In the genomic region with DNA sequence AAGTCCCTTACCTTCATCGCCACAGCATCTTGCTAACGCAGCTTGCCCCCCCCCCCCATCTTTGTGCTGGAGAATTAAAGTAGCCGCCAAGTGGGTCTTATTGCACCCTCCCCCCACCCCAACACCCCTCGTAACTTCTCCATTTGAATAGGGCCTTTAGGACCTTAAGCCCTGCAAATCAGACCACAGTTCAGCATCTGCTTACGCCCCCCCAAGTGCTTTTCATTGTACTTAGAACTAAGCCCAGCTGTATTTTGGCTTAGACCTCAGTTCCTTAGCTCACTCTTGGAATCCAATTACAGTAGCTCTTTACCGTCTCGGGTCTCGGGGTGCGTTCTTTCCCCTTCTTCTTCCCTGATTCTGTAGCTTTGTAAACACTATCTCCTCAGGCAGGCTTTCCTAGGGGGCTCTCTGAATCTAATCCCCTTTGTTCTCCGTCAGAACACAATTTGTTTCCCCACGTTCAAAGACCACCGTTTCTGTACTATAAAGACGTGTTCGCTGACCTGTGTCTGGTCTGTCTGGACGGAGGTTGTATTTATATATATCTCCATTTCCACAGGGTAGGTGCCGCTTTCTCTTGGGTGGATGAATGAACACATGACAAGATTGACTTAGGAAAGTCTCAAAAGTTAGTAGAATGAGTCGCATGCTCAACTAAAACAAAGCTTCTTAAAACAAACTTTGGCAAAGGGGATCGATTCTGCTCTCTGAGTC, we compare ENCODE assay signal across 9 mouse cellular contexts.
DNase-seq lines count a peak whose midpoint lies in the region; ATAC-seq and TF ChIP-seq lines count a peak whose summit lies in the region.
"Had no signal": no experiment of that assay in that cellular context is flagged by ENCODE, and none has a peak within 500 bp of the region (broad histone marks: within the 10 kb centered on the region; RNA-seq: fewer than 3 reads in every experiment).

No protein-coding gene starts in this region.

- no peaks in the 10 kb centered on the region for H3K36me3 ChIP-seq in lung, embryonic 16.5 days (ENCODE audit: control insufficient read depth, insufficient read depth, low read length)
- no peaks in the 10 kb centered on the region for H3K36me3 ChIP-seq in forebrain, embryonic 14.5 days (ENCODE audit: control insufficient read depth, insufficient read depth, low read length)
- no peaks in the 10 kb centered on the region for H3K36me3 ChIP-seq in limb, embryonic 13.5 days
- H3K36me3 ChIP-seq in stomach, postnatal 0 days (ENCODE audit: control insufficient read depth, insufficient read depth, low read length), result no peaks in the 10 kb centered on the region

- TF ChIP-seq EP300 in stomach, postnatal 0 days (optimal IDR thresholded peaks at IDR 0.05), result no peak

- TF ChIP-seq CTCF in stomach, postnatal 0 days (IDR thresholded peaks at IDR 0.05; ENCODE audit: low read depth), result no peak

- H3K27ac ChIP-seq in lung, embryonic 16.5 days (ENCODE audit: low read length), result no peak overlapping the region
- no peak overlapping the region for H3K27ac ChIP-seq in forebrain, embryonic 14.5 days (ENCODE audit: low read depth, low read length)
- no peak overlapping the region for H3K27ac ChIP-seq in limb, embryonic 13.5 days
- H3K27ac ChIP-seq in stomach, postnatal 0 days (replicated peaks), result no peak overlapping the region

- peaks cover 4% of the 10 kb centered on the region; the same call in 1 of the 2 replicates for H3K4me1 ChIP-seq in lung, embryonic 16.5 days (replicated peaks; ENCODE audit: control insufficient read depth, insufficient read depth, low read length)
- H3K4me1 ChIP-seq in forebrain, embryonic 14.5 days (ENCODE audit: control insufficient read depth, insufficient read depth, low read length), result peaks cover 7% of the 10 kb centered on the region
- H3K4me1 ChIP-seq in limb, embryonic 13.5 days, result peaks cover 35% of the 10 kb centered on the region
- no peaks in the 10 kb centered on the region for H3K4me1 ChIP-seq in stomach, postnatal 0 days (replicated peaks; ENCODE audit: control insufficient read depth, insufficient read depth)

- H3K9ac ChIP-seq in lung, embryonic 16.5 days (ENCODE audit: low read length), result no peak overlapping the region
- H3K9ac ChIP-seq in forebrain, embryonic 14.5 days (ENCODE audit: low read length), result peak overlapping the region; percentile 37; the same call in 1 of the 2 replicates
- 0 out of 2 replicates have a peak overlapping the region, but pooled peaks have one; percentile 19 for H3K9ac ChIP-seq in limb, embryonic 13.5 days
- H3K9ac ChIP-seq in stomach, postnatal 0 days (ENCODE audit: low read length), result no peak overlapping the region

- 13% methylated on average over 18 of the region's 18 CpGs for WGBS in lung, embryonic 16.5 days
- WGBS in forebrain, embryonic 14.5 days, result 2% methylated on average over 18 of the region's 18 CpGs
- WGBS in limb, embryonic 13.5 days, result 7% methylated on average over 18 of the region's 18 CpGs
- 21% methylated on average over 18 of the region's 18 CpGs for WGBS in stomach, postnatal 0 days

- no peaks in the 10 kb centered on the region for H3K9me3 ChIP-seq in lung, embryonic 16.5 days (ENCODE audit: control insufficient read depth, low read length)
- no peaks in the 10 kb centered on the region for H3K9me3 ChIP-seq in forebrain, embryonic 14.5 days (replicated peaks; ENCODE audit: control insufficient read depth, low read length)
- no peaks in the 10 kb centered on the region for H3K9me3 ChIP-seq in limb, embryonic 13.5 days
- H3K9me3 ChIP-seq in stomach, postnatal 0 days (ENCODE audit: control insufficient read depth, low read length), result no peaks in the 10 kb centered on the region

- H3K27me3 ChIP-seq in lung, embryonic 16.5 days (ENCODE audit: control insufficient read depth, insufficient read depth, low read depth, low read length), result no peaks in the 10 kb centered on the region
- H3K27me3 ChIP-seq in forebrain, embryonic 14.5 days (replicated peaks; ENCODE audit: control insufficient read depth, insufficient read depth, low read length), result no peaks in the 10 kb centered on the region
- peaks cover 10% of the 10 kb centered on the region; the same call in 1 of the 2 replicates for H3K27me3 ChIP-seq in limb, embryonic 13.5 days
- no peaks in the 10 kb centered on the region for H3K27me3 ChIP-seq in stomach, postnatal 0 days (ENCODE audit: control insufficient read depth, insufficient read depth, low read length)

- ATAC-seq in lung, embryonic 16.5 days (ENCODE audit: low read depth), result no peak
- ATAC-seq in forebrain, embryonic 14.5 days, result peak; percentile 58; the same call in 1 of the 2 replicates
- 0 out of 2 replicates have a peak, but pooled peaks have one; percentile 41 for ATAC-seq in limb, embryonic 13.5 days (ENCODE audit: low FRiP score, low read depth)
- ATAC-seq in stomach, postnatal 0 days (ENCODE audit: low FRiP score, low TSS enrichment), result no peak
- no peak for ATAC-seq in CD4-positive, CD25-positive, alpha-beta regulatory T cell, adult 4 months

- peak overlapping the region; percentile 2; the same call in 1 of the 2 replicates for H3K4me3 ChIP-seq in lung, embryonic 16.5 days (ENCODE audit: low read length)
- H3K4me3 ChIP-seq in forebrain, embryonic 14.5 days (ENCODE audit: low read depth, low read length), result peak overlapping the region; percentile 18
- H3K4me3 ChIP-seq in limb, embryonic 13.5 days, result peak overlapping the region; percentile 25
- no peak overlapping the region for H3K4me3 ChIP-seq in stomach, postnatal 0 days (ENCODE audit: low read depth, low read length)

- peak overlapping the region; percentile 45 for H3K4me2 ChIP-seq in lung, embryonic 16.5 days (ENCODE audit: low read depth, low read length)
- H3K4me2 ChIP-seq in forebrain, embryonic 14.5 days (ENCODE audit: low read length), result peak overlapping the region; percentile 53
- peak overlapping the region; percentile 59 for H3K4me2 ChIP-seq in limb, embryonic 13.5 days (replicated peaks)
- peak overlapping the region; percentile 17; the same call in 1 of the 2 replicates for H3K4me2 ChIP-seq in stomach, postnatal 0 days (replicated peaks; ENCODE audit: low read depth)

- no peak for DNase-seq in lung, postnatal 36 days
- DNase-seq in forebrain, embryonic 14.5 days (ENCODE audit: low spot score), result peak; percentile 30
- DNase-seq in stomach, postnatal 0 days (ENCODE audit: low spot score), result no peak
- no peak for DNase-seq in gastrocnemius, adult 18-20 months (ENCODE audit: low spot score)
- DNase-seq: cerebellum, adult 18-20 months; lung, adult 2 months had no signal

Comparison
In these comparisons a context has a peak if more than half of its experiments do, and no peak if none do; other contexts are left out.
1. ATAC-seq: peak in forebrain, embryonic 14.5 days (single experiment) and limb, embryonic 13.5 days (single experiment); none in lung, embryonic 16.5 days (single experiment), stomach, postnatal 0 days (single experiment) and CD4-positive, CD25-positive, alpha-beta regulatory T cell, adult 4 months (single experiment).
2. H3K9ac ChIP-seq: peak in forebrain, embryonic 14.5 days (single experiment) and limb, embryonic 13.5 days (single experiment); none in lung, embryonic 16.5 days (single experiment) and stomach, postnatal 0 days (single experiment).
3. Peak in every context shown above with its lines, with median percentiles within 50 percentile points of each other: H3K4me2 ChIP-seq.